Comparison of ENCODE assay signal across 9 mouse cellular contexts in genomic region chr14:46387357-46387671, GRCm38 (mm10). TPM values are rescaled to one million over a fixed set of nuclear protein-coding genes. Genes with fewer than 3 reads are reported as not detected.
A peak's percentile ranks its signal among the peaks of the same experiment; 100 is the strongest.
DNase-seq lines count a peak whose midpoint lies in the region; ATAC-seq lines count a peak whose summit lies in the region.
"Had no signal": no experiment of that assay in that cellular context is flagged by ENCODE, and none has a peak within 500 bp of the region (broad histone marks: within the 10 kb centered on the region; RNA-seq: fewer than 3 reads in every experiment).

No protein-coding gene starts in this region.

- H3K9me3 ChIP-seq in embryonic facial prominence, embryonic 10.5 days = no peaks in the 10 kb centered on the region
- no peaks in the 10 kb centered on the region for H3K9me3 ChIP-seq in heart, embryonic 11.5 days (replicated peaks; ENCODE audit: control insufficient read depth, low read length)
- no peaks in the 10 kb centered on the region for H3K9me3 ChIP-seq in kidney, embryonic 15.5 days (replicated peaks)

- H3K27ac ChIP-seq in embryonic facial prominence, embryonic 10.5 days (replicated peaks) = peak overlapping the region; percentile 82
- peak overlapping the region; percentile 89 for H3K27ac ChIP-seq in heart, embryonic 11.5 days (ENCODE audit: low read depth, low read length)
- H3K27ac ChIP-seq in kidney, embryonic 15.5 days = peak overlapping the region; percentile 94

- WGBS in embryonic facial prominence, embryonic 10.5 days = under 1% methylated on average over 27 of the region's 27 CpGs
- 0% methylated on average over 27 of the region's 27 CpGs for WGBS in heart, embryonic 11.5 days (ENCODE audit: insufficient replicate concordance)
- WGBS in kidney, embryonic 15.5 days = under 1% methylated on average over 27 of the region's 27 CpGs

- DNase-seq in left cerebral cortex, postnatal 14 days (ENCODE audit: low spot score in 2 of 2) = peak; percentile 10 to 35
- no peak for DNase-seq in left cerebral cortex, adult 18-20 months (ENCODE audit: low spot score in 2 of 2)
- DNase-seq in embryonic facial prominence, embryonic 10.5 days (ENCODE audit: low spot score) = peak; percentile 93
- DNase-seq in lung, postnatal 10 days = peak; percentile 95
- DNase-seq in retina, postnatal 1 day = peak; percentile 86

- intact Hi-C loops in left cerebral cortex, postnatal 14 days (cut with DNase I) = loop anchor here (10.0 kb wide), 1 partner anchor 393 kb away; no protein-coding TSS in a partner anchor

- H3K4me2 ChIP-seq in heart, embryonic 11.5 days = peak overlapping the region; percentile 78
- H3K4me2 ChIP-seq in kidney, embryonic 15.5 days = peak overlapping the region; percentile 85

- peak overlapping the region; percentile 78 for H3K9ac ChIP-seq in heart, embryonic 11.5 days (ENCODE audit: low read depth, low read length)
- H3K9ac ChIP-seq in kidney, embryonic 15.5 days = peak overlapping the region; percentile 56

- ATAC-seq in heart, embryonic 11.5 days (replicated peaks; ENCODE audit: insufficient number of reproducible peaks, low FRiP score, low TSS enrichment) = peak; percentile 71
- peak; percentile 85 for ATAC-seq in kidney, embryonic 15.5 days (replicated peaks; ENCODE audit: low FRiP score)
- no peak for ATAC-seq in CD4-positive, CD25-positive, alpha-beta regulatory T cell, adult 4 months

- peaks cover 15% of the 10 kb centered on the region for H3K36me3 ChIP-seq in embryonic facial prominence, embryonic 10.5 days (replicated peaks)
- 0 out of 2 replicates have a peak, but pooled peaks cover 3% of the 10 kb centered on the region for H3K36me3 ChIP-seq in heart, embryonic 11.5 days (ENCODE audit: control insufficient read depth, insufficient read depth, low read length)
- peaks cover 16% of the 10 kb centered on the region for H3K36me3 ChIP-seq in kidney, embryonic 15.5 days
- H3K36me3 ChIP-seq: G1E had no signal

- peaks cover 93% of the 10 kb centered on the region for H3K27me3 ChIP-seq in embryonic facial prominence, embryonic 10.5 days (replicated peaks; ENCODE audit: low read depth, poor library complexity, severe bottlenecking)
- H3K27me3 ChIP-seq in heart, embryonic 11.5 days (ENCODE audit: control insufficient read depth, insufficient read depth, low read length) = peaks cover 22% of the 10 kb centered on the region
- H3K27me3 ChIP-seq in kidney, embryonic 15.5 days = peaks cover 33% of the 10 kb centered on the region

- H3K4me1 ChIP-seq in embryonic facial prominence, embryonic 10.5 days = peaks cover 69% of the 10 kb centered on the region
- H3K4me1 ChIP-seq in heart, embryonic 11.5 days (ENCODE audit: control insufficient read depth, insufficient read depth, low read length) = peaks cover 7% of the 10 kb centered on the region
- peaks cover 60% of the 10 kb centered on the region for H3K4me1 ChIP-seq in kidney, embryonic 15.5 days

- H3K4me3 ChIP-seq in embryonic facial prominence, embryonic 10.5 days = peak overlapping the region; percentile 68
- peak overlapping the region; percentile 64 for H3K4me3 ChIP-seq in heart, embryonic 11.5 days (ENCODE audit: low read depth, low read length)
- peak overlapping the region; percentile 62 for H3K4me3 ChIP-seq in kidney, embryonic 15.5 days (replicated peaks)

RNA-seq across cellular contexts. Expression of gene Bmp4, which starts 3.2 kb away (rescaled TPM):
- total RNA-seq in left cerebral cortex, postnatal 14 days (2021) = 10 to 100 TPM; 12.3 to 13.5 TPM
- 1 to 10 TPM; 4.2 to 6.0 TPM for total RNA-seq in left cerebral cortex, adult 18-20 months (2021)
- polyA plus RNA-seq in embryonic facial prominence, embryonic 10.5 days (2016; fragmentation: Nextera tagmentation; extraction: Ambion mirVana) = 22.9 and 24.8 TPM in 2 replicates
- 34.1 and 42.2 TPM in 2 replicates for polyA plus RNA-seq in heart, embryonic 11.5 days (2014; fragmentation: Nextera tagmentation; extraction: Ambion mirVana)
- 36.3 and 40.8 TPM in 2 replicates for polyA plus RNA-seq in kidney, embryonic 15.5 days (2015; fragmentation: Nextera tagmentation; extraction: Ambion mirVana)
- polyA plus RNA-seq in CD4-positive, CD25-positive, alpha-beta regulatory T cell, adult 4 months (2017; shearing (Covaris generic)) = not detected
- polyA plus RNA-seq: G1E had no signal

RNA-seq across cellular contexts. Expression of gene Gm15217, which starts 8.1 kb away (rescaled TPM):
- total RNA-seq in left cerebral cortex, postnatal 14 days (2021) = not detected
- total RNA-seq in left cerebral cortex, adult 18-20 months (2021) = not detected
- polyA plus RNA-seq in embryonic facial prominence, embryonic 10.5 days (2016; fragmentation: Nextera tagmentation; extraction: Ambion mirVana) = not detected in 2 replicates
- 0.32 TPM in 1 of 2 replicates, not detected in the other for polyA plus RNA-seq in heart, embryonic 11.5 days (2014; fragmentation: Nextera tagmentation; extraction: Ambion mirVana)
- 1.1 and 1.2 TPM in 2 replicates for polyA plus RNA-seq in kidney, embryonic 15.5 days (2015; fragmentation: Nextera tagmentation; extraction: Ambion mirVana)
- not detected for polyA plus RNA-seq in CD4-positive, CD25-positive, alpha-beta regulatory T cell, adult 4 months (2017; shearing (Covaris generic))
- total RNA-seq: G1E had no signal
- polyA plus RNA-seq: G1E had no signal

Comparison
In these comparisons a context has a peak if more than half of its experiments do, and no peak if none do; other contexts are left out.
1. DNase-seq: peak in left cerebral cortex, postnatal 14 days (2 of 2), embryonic facial prominence, embryonic 10.5 days (single experiment), lung, postnatal 10 days (single experiment) and retina, postnatal 1 day (single experiment); none in left cerebral cortex, adult 18-20 months (0 of 2).
2. RNA of gene Bmp4, which starts 3.2 kb away (polyA plus RNA-seq): 36.3 to 40.8 TPM in kidney, embryonic 15.5 days, 34.1 to 42.2 TPM in heart, embryonic 11.5 days and 22.9 to 24.8 TPM in embryonic facial prominence, embryonic 10.5 days; not detected in CD4-positive, CD25-positive, alpha-beta regulatory T cell, adult 4 months; every median in the first group is over 10 times any median in the second.
3. Peak in every context shown above with its lines, with median percentiles within 50 percentile points of each other: H3K27ac ChIP-seq and H3K4me3 ChIP-seq.